Mouse (Mus musculus): ENCODE results near the gene Tssk4. TPM values are rescaled to one million over a fixed set of nuclear protein-coding genes. Genes with fewer than 3 reads are reported as not detected.

The Tssk4 gene
- 1 to 10 TPM; 1.3 to 1.7 TPM for total RNA-seq (2021)

- DNase-seq, result no peak
Observed at GRCm38 (mm10) chr14:55649884-55650283, at the start of gene Tssk4. Gene Tssk4 (plus strand): TSS chr14:55650184.

DNA sequence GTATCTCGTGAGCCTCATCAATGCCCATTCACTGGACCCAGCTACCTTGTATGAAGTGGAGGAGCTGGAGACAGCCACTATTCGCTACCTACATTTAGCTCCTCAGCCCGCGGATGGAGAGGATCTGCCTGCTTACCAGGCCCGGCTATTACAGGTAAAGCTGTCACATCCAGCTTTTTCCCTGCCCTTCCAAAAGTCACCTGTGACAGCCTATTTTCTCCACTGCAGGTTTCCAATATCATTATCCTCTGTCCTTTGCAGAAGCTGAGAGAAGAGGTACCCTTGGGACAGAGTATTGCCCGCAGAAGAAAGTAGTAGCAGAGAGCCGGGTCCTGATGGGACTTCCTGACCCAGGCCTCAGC lies 46.7 kb upstream of the Tssk4 start, which contains the start of gene Irf9:
TSS of gene Irf9 (plus strand) at position 301 of the 362 bp plus-strand sequence.
- no peak for DNase-seq

DNA sequence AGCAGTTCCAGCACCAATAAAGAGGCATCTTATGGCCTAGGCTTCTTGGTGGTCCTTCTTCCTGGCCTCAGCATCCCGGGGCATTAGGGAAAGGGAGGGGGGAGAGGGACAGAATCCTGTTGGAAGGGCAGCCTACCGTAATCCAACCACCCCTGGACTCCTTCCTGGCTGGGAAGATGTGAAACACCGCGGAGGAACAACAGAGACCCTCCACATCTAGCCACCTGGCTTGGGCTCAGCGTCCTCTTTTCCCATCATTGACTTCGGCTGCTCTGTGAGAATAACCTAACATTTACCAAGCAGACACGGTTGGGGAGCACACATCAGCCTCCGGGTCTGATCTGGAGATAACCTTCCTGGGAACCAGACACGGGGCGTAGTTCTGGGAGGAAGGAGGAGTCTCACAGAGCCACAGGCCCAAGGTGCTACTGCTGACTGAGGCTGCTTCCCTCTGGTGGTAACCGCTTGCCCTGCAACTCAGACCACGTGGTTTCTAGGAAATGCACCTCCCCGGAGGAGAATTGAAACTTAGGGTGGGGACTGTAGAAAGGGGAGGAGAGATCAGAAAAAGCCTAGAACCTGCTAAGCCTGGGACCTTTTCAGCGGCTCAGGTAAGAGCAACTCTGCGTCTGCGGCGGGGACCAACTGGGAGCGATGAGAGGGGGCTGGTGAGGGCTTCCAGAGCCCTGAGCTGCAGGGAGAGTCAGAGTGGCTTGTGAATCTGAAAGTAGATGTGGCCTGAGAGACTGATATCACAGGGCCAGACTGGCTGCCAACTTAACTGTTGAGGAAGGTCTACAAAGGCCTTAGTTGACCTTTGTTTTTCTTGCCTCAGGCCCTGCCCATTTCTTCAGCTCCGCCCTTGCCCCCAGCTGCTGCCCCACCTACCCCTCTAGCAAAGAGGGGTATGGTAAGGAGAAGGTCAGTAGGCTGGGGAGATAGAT lies 46.1 kb upstream of the Tssk4 start:
- peak; percentile 77 to 78 for DNase-seq

- DNase-seq, result no peak
Observed at GRCm38 (mm10) chr14:55604823-55605222, 45.2 kb upstream of the Tssk4 start.

DNA sequence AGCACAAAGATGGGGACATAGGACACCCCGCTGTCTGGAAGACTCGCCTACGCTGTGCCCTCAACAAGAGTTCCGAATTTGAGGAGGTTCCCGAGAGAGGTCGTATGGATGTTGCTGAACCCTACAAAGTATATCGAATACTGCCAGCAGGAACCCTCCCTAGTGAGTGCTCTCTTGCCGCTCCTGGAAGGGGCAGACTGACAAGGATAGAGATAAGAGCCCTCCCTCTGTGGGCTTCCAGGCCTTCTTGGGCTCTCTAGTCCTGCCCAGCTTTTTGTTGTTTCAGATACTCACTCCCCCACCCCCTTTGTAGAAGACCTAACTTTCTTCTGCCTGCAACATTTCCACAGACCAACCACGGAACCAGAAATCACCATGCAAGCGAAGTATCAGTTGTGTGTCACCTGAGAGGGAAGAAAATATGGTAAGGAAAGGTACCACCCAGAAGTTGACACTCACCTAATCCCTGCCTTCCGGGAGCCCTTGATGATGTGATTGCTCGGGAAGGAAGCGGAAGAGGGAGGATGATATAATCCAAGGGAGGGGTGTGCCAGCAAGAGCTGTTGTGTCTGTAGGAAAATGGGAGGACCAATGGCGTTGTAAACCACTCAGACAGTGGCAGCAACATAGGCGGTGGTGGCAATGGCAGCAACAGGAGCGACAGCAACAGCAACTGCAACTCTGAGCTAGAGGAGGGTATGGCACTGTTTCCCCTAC lies 44.1 kb upstream of the Tssk4 start:
- no peak for DNase-seq

- no peak for DNase-seq
Observed at GRCm38 (mm10) chr14:55608339-55608738, 41.6 kb upstream of the Tssk4 start.

DNA sequence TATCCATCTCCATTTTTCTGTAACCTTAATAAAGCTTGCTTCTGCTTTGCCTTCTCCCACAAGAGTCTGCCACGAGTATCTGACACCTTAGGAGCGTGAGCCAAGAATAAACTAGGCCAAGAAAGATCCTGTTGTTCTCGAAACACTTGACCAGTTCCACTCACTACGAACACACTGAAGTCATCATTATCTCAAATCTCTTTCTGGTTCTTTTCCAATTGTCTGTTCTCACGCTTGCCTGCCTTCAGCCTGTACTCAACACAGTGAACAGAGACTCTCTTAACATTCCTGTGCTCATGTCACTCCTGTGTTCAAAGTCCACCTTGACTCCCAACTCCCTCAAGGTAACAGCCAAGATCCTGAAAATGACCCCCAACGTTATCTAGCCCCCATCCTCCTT lies 36.6 kb upstream of the Tssk4 start:
- no peak for DNase-seq

- DNase-seq, result no peak
Observed at GRCm38 (mm10) chr14:55614565-55615178, 35.3 kb upstream of the Tssk4 start.

- DNase-seq, result no peak
Observed at GRCm38 (mm10) chr14:55615876-55616275, 34.1 kb upstream of the Tssk4 start.

DNA sequence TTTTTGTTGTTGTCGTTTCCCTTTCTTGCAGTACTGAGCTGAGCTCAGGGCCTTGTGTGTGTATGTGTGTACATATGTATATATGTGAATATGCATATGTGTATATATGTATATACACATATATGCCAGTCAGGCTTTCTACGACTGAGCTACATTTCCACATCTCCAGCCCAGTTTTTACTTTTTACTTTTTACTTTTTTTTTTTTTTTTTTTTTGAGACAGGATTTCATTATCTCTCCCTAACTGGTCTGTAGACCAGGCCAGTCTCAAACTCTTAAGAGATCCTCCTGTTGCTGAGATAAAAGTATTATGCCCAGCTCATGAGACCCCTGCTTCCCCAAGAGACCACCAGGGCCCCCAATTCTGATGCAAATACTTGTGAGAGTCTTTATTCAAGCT lies 33.1 kb upstream of the Tssk4 start:
- no peak for DNase-seq

GRCm38 (mm10) chr14:55617822-55618221 lies 32.2 kb upstream of the Tssk4 start, which contains the start of gene Rec8:
Gene Rec8 (plus strand): TSS chr14:55618037.
- DNase-seq, result no peak

DNA sequence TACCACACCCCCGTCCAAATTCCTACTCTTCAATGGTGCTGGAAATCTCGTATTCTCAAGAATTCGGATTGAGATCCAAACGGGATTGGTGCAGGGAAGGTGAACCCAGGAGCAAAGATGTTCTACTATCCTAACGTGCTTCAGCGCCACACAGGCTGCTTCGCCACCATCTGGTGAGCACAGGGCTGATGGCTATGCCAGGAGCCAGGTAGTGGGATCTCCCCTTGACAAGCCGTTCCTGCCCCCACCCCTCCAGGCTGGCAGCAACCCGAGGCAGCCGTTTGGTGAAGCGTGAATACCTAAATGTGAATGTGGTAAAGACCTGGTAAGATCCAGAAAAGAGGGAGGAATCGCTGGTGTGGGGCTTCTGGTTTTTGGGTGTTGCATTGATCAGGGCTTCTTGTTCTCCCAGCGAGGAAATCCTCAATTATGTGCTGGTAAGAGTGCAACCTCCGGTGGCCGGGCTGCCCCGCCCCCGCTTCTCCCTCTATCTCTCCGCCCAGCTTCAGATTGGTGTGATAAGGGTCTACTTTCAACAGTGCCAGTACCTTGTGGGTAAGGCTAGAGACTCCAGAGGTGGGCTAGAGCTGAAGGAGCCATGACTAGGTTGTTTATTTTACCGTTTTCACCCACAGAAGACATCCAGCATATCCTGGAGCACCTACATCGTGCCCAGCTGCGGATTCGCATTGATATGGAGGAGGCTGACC lies 31.3 kb upstream of the Tssk4 start:
- DNase-seq, result no peak

- DNase-seq, result no peak
Observed at GRCm38 (mm10) chr14:55628077-55628827, 21.7 kb upstream of the Tssk4 start.

DNA sequence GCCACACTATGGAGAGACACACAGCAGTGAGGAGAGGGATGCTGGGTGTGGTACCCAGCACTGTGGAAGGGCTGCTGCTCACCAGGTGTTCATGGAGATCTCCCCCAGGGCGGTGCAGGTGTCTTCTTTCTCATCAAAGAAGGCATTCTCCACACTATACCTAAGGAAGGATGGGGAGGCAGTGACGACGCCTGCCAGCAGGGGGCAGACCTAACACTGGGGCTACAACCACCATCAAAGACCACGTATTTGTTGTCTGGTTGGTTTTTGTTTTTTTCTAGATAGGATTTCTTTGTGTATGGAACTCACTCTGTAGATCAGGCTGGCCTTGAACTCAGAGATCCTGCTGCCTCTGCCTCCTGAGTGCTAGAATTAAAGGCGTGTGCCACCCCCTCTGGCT lies 20.7 kb upstream of the Tssk4 start:
- no peak for DNase-seq

- DNase-seq, result peak; percentile 30 to 31
Observed at GRCm38 (mm10) chr14:55634874-55635522, 15.0 kb upstream of the Tssk4 start.

DNA sequence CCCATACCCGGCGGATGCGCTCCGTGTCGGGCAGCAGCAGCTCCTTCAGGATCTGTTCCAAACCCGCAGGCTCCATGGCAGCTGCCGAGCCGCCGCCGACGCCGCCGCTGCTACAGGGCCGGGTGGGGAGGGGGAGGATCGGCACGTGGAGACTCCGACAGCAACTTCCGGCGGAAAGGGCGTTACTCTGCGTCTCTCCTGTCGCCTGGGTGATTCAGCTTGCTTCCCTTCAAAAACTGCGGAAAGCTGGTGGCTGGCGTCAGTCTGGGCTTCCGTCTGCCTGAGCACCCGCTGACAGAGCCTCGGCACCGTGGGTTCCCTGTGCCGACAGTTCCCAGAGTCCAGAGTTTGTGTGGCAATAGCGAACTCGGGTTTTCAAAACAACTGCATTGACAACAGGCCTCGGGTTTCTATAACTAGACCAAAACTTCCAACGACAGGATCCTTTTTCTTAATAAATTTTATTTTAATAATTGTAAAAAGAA lies 14.4 kb upstream of the Tssk4 start, which contains the start of gene Ipo4:
TSS of gene Ipo4 (minus strand) at position 435 of the 485 bp plus-strand sequence.
- peak; percentile 89 to 91 for DNase-seq

DNA sequence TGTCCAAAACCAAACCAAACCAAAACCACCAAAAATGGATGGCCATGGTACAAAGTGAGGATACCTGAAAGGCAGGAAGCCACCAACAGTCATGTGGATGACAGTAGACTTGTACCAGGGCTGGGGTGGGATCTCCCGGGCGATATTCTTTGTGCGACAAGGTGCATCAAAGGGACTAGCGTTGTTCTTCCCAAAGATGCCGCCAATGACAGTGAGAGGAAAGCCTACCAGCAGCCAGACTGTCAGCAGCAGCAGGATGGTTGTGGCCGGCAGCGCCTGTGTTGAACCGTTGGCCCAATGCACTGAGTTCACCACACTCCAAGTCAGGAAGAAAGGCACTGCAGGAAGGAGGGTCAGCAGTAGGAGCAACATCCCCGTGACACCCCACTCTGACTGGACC lies 12.2 kb upstream of the Tssk4 start, which contains the start of gene Gm49378:
TSS of gene Gm49378 (minus strand) at position 101 of the 400 bp plus-strand sequence.
- DNase-seq, result no peak

DNA sequence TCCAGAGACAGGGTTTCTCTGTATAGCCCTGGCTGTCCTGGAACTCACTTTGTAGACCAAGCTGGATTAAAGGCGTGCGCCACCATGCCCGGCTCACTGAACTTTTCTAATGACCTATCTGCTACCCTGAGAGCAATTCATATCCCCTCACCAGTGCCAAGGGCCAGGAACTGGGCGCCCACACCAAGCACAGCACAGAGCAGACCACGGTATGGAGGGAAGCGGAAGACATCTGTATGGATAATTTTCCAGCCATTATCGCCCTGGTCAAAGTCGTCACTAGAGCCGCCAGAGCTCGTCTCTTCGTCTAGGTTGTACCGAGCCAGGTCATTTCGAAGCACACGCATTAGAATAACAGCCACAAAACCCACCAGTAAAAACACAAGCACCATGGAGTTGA lies 9.2 kb upstream of the Tssk4 start:
- DNase-seq, result no peak

GRCm38 (mm10) chr14:55641291-55641690 lies 8.7 kb upstream of the Tssk4 start:
- no peak for DNase-seq

GRCm38 (mm10) chr14:55642679-55643059 lies 7.3 kb upstream of the Tssk4 start:
- DNase-seq, result no peak
